Mouse (Mus musculus) lung, embryonic 14.5 days (tissue): Measurements from ENCODE around the gene Nsun7. TPM values are rescaled to one million over a fixed set of nuclear protein-coding genes. Genes with fewer than 3 reads are reported as not detected.
"Not testable (repeated sequence)": the region's sequence is repeated elsewhere in the genome, so short reads cannot be mapped to it uniquely, and the experiment has no call there.

ENCODE experiments used
- ATAC-seq: fragments of 200-750 bp; cut with Nextera tagmentation; 2 replicates; pipeline ENCODE4 v1.8.0; 2017; ENCODE audit warnings: mild to moderate bottlenecking, moderate TSS enrichment, moderate library complexity; ENCODE audit not compliant: insufficient read depth
- DNase-seq: peaks from one replicate; pipeline ENCODE4 v3.0.0-alpha.2; 2015
- H3K27ac ChIP-seq: fragments of 300-500 bp; sonication (generic); 2 replicates; pipeline ENCODE4 v1.5.1; 2014; ENCODE audit warnings: low read depth, mild to moderate bottlenecking, moderate library complexity
- H3K27me3 ChIP-seq: fragments of 300-500 bp; sonication (generic); 2 replicates; pipeline ENCODE4 v1.6.1; 2014; ENCODE audit warnings: low read length, control low read depth; ENCODE audit not compliant: insufficient read depth
- H3K36me3 ChIP-seq: fragments of 300-500 bp; sonication (generic); 2 replicates; pipeline ENCODE4 v1.6.1; 2014; ENCODE audit warnings: control low read depth; ENCODE audit not compliant: insufficient read depth
- H3K4me1 ChIP-seq: fragments of 300-500 bp; sonication (generic); 2 replicates; pipeline ENCODE4 v1.6.1; 2014; ENCODE audit warnings: antibody characterized with exemption, control low read depth; ENCODE audit not compliant: insufficient read depth
- H3K4me2 ChIP-seq: fragments of 300-500 bp; sonication (generic); 2 replicates; pipeline ENCODE4 v1.6.1; 2014; ENCODE audit warnings: mild to moderate bottlenecking
- H3K4me3 ChIP-seq: fragments of 300-500 bp; sonication (generic); 2 replicates; pipeline ENCODE4 v1.5.1; 2014; ENCODE audit warnings: low read depth, low read length
- H3K9ac ChIP-seq: fragments of 300-500 bp; sonication (generic); 2 replicates; pipeline ENCODE4 v1.6.1; 2014
- H3K9me3 ChIP-seq: fragments of 300-500 bp; sonication (generic); 2 replicates; pipeline ENCODE4 v1.6.1; 2016; ENCODE audit warnings: low read depth, low read length, control low read depth
- CTCF ChIP-seq: IDR thresholded peaks from 2 replicates; pipeline ENCODE4 v1.5.1; 2016; ENCODE audit warnings: antibody characterized with exemption, low read depth
- WGBS: fragments of 180-500 bp; shearing (Covaris S2); extraction: QIAGEN DNeasy Blood & Tissue Kit; methylation state at CpG from one replicate; pipeline ENCODE4 v1.1.7; 2014; 5-methylcytosine and 5-hydroxymethylcytosine counted together
- polyA plus RNA-seq: library from polyadenylated mRNA; unstranded; fragments of >200 nt; fragmentation: Nextera tagmentation; extraction: Ambion mirVana; gene quantifications from 2 replicates; pipeline ENCODE4 v1.2.1, GENCODE M21; 2014

The Nsun7 gene
- polyA plus RNA-seq, 1 experiment from 2014 or later, result 1.4 TPM

DNA sequence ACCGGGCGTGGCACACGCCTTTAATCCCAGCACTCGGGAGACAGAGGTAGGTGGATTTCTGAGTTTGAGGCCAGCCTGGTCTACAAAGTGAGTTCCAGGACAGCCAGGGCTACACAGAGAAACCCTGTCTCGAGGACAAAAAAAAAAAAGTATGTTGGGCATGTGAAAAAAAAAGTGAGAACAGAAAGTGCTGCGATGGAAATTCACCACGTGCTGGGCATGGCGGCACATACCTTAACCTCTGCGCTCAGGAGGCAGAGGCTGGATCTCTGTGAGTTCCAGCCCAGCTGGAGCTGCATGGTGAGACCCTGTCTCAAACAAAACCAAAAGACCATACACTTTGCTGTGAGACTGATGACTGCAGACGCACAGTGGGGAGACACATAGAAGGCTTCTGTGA lies 4.7 kb upstream of the Nsun7 start:
- ATAC-seq (no peak), DNase-seq (no peak)
- WGBS, result 79% methylated on average over 10 of the region's 10 CpGs
- H3K27ac ChIP-seq, result no peak overlapping the region
- H3K4me1 ChIP-seq, result no peaks in the 10 kb centered on the region
- TF ChIP-seq CTCF, result no peak
- H3K27me3 ChIP-seq, result no peaks in the 10 kb centered on the region
- no peak overlapping the region for H3K9ac ChIP-seq
- H3K36me3 ChIP-seq, result no peaks in the 10 kb centered on the region
- H3K4me3 ChIP-seq, result no peak overlapping the region
- H3K4me2 ChIP-seq, result no peak overlapping the region
- H3K9me3 ChIP-seq, result no peaks in the 10 kb centered on the region

DNA sequence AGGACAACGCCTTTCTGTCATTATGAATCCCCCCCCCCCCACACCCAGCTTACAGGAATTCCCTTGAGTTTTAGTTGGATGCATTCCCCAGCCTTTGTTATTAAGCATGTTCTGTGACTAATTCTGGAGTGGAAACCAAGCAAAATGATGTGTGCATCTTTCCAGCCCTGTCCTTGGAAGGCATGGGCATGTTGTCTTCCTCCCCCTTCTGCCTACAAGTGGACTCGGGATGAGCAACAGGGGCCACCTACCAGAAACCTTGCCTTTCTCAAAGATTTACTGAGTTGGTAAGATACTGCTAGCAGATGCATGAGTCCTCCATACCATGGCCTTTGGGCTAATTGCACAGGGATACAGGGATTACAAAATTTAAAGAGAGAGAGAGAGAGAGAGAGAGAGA lies 697 bp upstream of the Nsun7 start:
- Histone ChIP-seq H3K36me3 (no peaks in the 10 kb centered on the region), H3K4me3 (no peak overlapping the region), H3K27me3 (no peaks in the 10 kb centered on the region), H3K9me3 (no peaks in the 10 kb centered on the region), H3K27ac (no peak overlapping the region), H3K9ac (no peak overlapping the region), H3K4me2 (no peak overlapping the region), H3K4me1 (no peaks in the 10 kb centered on the region)
- DNase-seq (no peak), ATAC-seq (no peak)
- 68% methylated on average over 2 of the region's 2 CpGs for WGBS
- no peak for TF ChIP-seq CTCF

DNA sequence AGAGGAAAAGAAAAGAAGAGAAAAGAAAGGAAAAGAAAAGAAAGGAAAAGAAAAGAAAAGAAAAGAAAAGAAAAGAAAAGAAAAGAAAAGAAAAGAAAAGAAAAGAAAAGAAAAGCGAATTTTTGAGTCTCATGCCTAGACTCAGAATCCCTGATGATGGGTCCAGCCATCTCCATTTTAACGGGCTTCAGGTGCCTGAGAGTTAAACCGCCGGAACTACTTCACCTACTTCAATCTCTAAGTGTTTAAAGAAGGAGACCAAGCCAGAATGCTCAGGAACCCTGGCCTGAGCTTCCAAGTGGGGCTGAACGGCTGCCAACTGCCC lies 304 bp upstream of the Nsun7 start:
- 4% methylated on average over 5 of the region's 5 CpGs for WGBS
- H3K9me3 ChIP-seq, result not testable (repeated sequence)
- H3K9ac ChIP-seq, result peak overlapping the region; percentile 56; the same call in 1 of the 2 replicates

DNA sequence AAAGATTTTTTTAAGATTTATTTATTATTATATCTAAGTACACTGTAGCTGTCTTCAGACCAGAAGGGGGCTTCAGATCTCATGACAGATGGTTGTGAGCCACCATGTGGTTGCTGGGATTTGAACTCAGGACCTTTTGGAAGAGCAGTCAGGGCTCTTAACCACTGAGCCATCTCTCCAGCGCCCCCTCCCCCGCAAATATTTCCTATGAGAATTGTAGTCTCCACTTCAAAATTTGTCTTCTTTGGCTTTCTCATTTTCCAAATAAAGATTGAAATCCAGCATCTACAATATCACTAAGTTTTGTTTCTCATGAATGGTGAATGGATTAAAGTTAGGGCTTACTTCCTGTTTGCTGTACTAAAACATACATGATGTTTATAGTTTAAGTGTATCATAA lies 2.8 kb downstream of the Nsun7 start:
- DNase-seq (no peak), ATAC-seq (no peak)
- H3K27me3 ChIP-seq, result no peaks in the 10 kb centered on the region
- H3K9ac ChIP-seq, result no peak overlapping the region
- H3K36me3 ChIP-seq, result no peaks in the 10 kb centered on the region
- no peak overlapping the region for H3K27ac ChIP-seq
- H3K4me3 ChIP-seq, result no peak overlapping the region
- no peak for TF ChIP-seq CTCF
- 72% methylated on average over 2 of the region's 2 CpGs for WGBS
- no peaks in the 10 kb centered on the region for H3K9me3 ChIP-seq
- no peaks in the 10 kb centered on the region for H3K4me1 ChIP-seq
- no peak overlapping the region for H3K4me2 ChIP-seq

More for the DNA sequence above, 304 bp upstream of the Nsun7 start:
- H3K4me1 ChIP-seq, H3K27me3 ChIP-seq, H3K36me3 ChIP-seq, ATAC-seq, H3K27ac ChIP-seq: not testable (repeated sequence)
- peak overlapping the region; percentile 58 for H3K4me3 ChIP-seq
- H3K4me2 ChIP-seq, result peak overlapping the region; percentile 76
- DNase-seq, result peak; percentile 86

DNA sequence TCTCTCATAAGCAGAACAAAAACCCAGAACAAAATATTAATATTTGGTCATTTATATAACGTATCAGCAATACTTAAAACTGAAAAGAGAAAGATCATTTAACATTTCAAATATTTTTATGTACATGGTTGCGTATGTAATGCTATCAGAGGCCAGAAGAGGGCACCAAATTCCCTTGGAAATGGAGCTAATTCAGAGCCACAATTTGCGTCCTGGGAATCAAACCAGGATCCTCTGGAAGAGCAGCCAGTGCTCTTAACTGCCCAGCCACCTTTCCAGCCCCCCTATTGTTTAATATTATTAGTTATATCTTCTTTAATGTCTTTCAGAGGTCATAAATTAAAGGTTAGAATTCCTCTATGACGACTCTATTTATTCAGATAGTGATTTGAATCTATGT lies 3.7 kb downstream of the Nsun7 start:
- TF ChIP-seq CTCF, result peak; percentile 71
- Histone ChIP-seq H3K4me3 (no peak overlapping the region), H3K9me3 (no peaks in the 10 kb centered on the region), H3K27ac (no peak overlapping the region), H3K36me3 (no peaks in the 10 kb centered on the region), H3K4me1 (no peaks in the 10 kb centered on the region), H3K9ac (no peak overlapping the region), H3K4me2 (no peak overlapping the region), H3K27me3 (no peaks in the 10 kb centered on the region)
- WGBS, result 33% methylated on average over 4 of the region's 4 CpGs
- ATAC-seq (no peak), DNase-seq (peak; percentile 79)

DNA sequence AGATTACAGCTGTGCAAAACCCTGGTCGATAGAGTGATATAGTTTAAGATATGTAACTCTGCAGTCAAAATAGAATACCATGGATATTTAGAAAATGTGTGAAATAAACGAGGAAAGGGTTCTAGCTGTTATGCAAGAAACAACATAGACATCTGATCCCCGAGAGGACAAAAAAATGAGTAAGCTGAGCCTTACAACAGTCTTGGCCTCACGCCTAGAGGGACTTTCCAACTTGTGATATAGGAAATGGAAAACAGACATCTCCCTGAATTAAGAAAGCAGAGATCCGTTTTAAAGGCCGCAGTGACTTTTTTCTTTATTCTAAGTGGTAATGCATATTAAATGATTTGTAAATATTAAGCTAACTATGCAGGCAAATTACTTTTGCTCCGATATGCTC lies 9.9 kb downstream of the Nsun7 start:
- 63% methylated on average over 7 of the region's 7 CpGs for WGBS
- no peaks in the 10 kb centered on the region for H3K27me3 ChIP-seq
- ATAC-seq (no peak), DNase-seq (peak; percentile 81)
- H3K4me2 ChIP-seq, result no peak overlapping the region
- H3K4me3 ChIP-seq, result no peak overlapping the region
- no peaks in the 10 kb centered on the region for H3K9me3 ChIP-seq
- no peak for TF ChIP-seq CTCF
- H3K9ac ChIP-seq, result no peak overlapping the region
- no peaks in the 10 kb centered on the region for H3K36me3 ChIP-seq
- H3K27ac ChIP-seq, result no peak overlapping the region
- no peaks in the 10 kb centered on the region for H3K4me1 ChIP-seq

DNA sequence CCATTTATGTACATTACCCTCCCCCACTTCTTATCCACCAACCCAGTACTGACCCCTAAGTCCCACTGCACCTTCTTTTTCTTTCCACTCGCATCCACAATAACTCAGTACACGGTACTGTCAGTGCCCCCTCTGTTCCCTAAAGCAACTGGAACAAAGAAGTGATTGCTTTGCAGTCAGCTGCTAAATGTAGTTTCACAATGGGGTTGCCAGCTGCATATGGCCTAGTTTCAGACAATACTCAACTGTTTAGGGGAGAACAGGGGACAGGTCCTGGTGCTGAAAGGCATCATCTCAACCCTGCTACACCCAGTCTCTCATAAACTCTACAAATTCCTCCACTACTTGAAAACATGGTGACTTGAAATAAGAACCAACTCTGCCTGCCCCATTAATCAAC lies 11.4 kb downstream of the Nsun7 start:
- H3K9me3 ChIP-seq, result no peaks in the 10 kb centered on the region
- H3K4me2 ChIP-seq, result no peak overlapping the region
- no peaks in the 10 kb centered on the region for H3K36me3 ChIP-seq
- H3K4me1 ChIP-seq, result no peaks in the 10 kb centered on the region
- H3K4me3 ChIP-seq, result no peak overlapping the region
- H3K27ac ChIP-seq, result no peak overlapping the region
- no peaks in the 10 kb centered on the region for H3K27me3 ChIP-seq
- TF ChIP-seq CTCF, result no peak
- no peak for ATAC-seq
- 88% methylated on average over 2 of the region's 2 CpGs for WGBS
- no peak for DNase-seq
- H3K9ac ChIP-seq, result no peak overlapping the region

DNA sequence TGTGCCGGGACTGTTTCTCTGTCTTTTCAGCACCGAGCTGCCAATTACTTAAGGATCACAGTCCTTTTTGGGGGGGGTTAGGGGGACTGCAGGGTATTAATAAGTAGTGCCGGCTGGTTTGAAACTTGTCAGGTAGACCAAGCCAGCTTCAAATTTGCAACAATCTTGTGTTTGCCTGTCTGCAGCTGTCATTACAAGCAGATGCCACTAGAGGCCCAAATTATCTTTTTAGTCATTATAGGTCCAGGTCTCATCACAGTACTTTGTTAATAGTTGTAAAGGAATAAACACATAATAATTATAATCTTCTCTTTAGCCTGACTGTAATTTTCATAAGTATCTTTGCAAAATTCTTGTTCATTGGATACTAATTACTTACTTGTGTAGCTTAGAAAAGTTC lies 14.7 kb downstream of the Nsun7 start:
- ATAC-seq, result no peak
- Histone ChIP-seq H3K4me3 (no peak overlapping the region), H3K4me2 (no peak overlapping the region), H3K36me3 (no peaks in the 10 kb centered on the region), H3K9ac (no peak overlapping the region), H3K27ac (no peak overlapping the region), H3K4me1 (no peaks in the 10 kb centered on the region), H3K27me3 (no peaks in the 10 kb centered on the region), H3K9me3 (no peaks in the 10 kb centered on the region)
- DNase-seq, result no peak
- TF ChIP-seq CTCF, result peak; percentile 52
- WGBS, result 63% methylated on average over 3 of the region's 3 CpGs
